Mouse (Mus musculus): ENCODE data around the gene Pigh.

The Pigh gene

GRCm38 (mm10) chr12:79072576-79072975 is 16.9 kb downstream of the Pigh start:
- CTCF ChIA-PET, result interaction anchor here in 2 of 4 experiments (0.6 to 2.9 kb wide), 2 partner anchors 153 to 280 kb away, joined by 5 to 8 read pairs; no protein-coding TSS in a partner anchor
- POLR2A ChIA-PET, result interaction anchor here in 2 of 4 experiments (1.6 to 3.8 kb wide), 4 partner anchors 7 to 43 kb away, joined by 5 to 19 read pairs (median 11); partner anchors contain the start of gene Plekhh1 (in 1 of the 2)

- CTCF ChIA-PET, result interaction anchor here in 3 of 4 experiments (0.5 to 2.9 kb wide), 5 partner anchors 26 to 152 kb away, joined by 3 to 8 read pairs (median 7); no protein-coding TSS in a partner anchor
These were observed 18.6 kb downstream of the Pigh start for GRCm38 (mm10) chr12:79070736-79071333.

GRCm38 (mm10) chr12:79069916-79070315 is 19.5 kb downstream of the Pigh start:
- CTCF ChIA-PET, result interaction anchor here in 2 of 4 experiments (0.8 to 2.9 kb wide), 3 partner anchors 47 to 151 kb away, joined by 4 to 8 read pairs (median 7); no protein-coding TSS in a partner anchor
- POLR2A ChIA-PET, result interaction anchor here (0.6 to 2.8 kb wide), 14 partner anchors 9 to 1155 kb away, joined by 3 to 19 read pairs (median 4); partner anchors contain the start of gene Plekhh1 (in 2 of the 4)

More at GRCm38 (mm10) chr12:79070736-79071333, 18.6 kb downstream of the Pigh start:
- POLR2A ChIA-PET, result interaction anchor here (0.6 to 2.8 kb wide), 20 partner anchors 8 to 223 kb away, joined by 3 to 19 read pairs (median 4); partner anchors contain the start of genes Plekhh1 (in 2 of the 4) and Pigh (in 1 of the 4)

- ChIA-PET CTCF (interaction anchor here in 2 of 4 experiments (0.8 to 1.9 kb wide), 2 partner anchors 46 to 150 kb away, joined by 4 to 7 read pairs; no protein-coding TSS in a partner anchor), POLR2A (interaction anchor here in 1 of 4 experiments (0.6 to 1.5 kb wide), 6 partner anchors 12 to 944 kb away, joined by 3 to 8 read pairs (median 4); no protein-coding TSS in a partner anchor)
These were observed 20.3 kb downstream of the Pigh start for GRCm38 (mm10) chr12:79069187-79069608.

GRCm38 (mm10) chr12:79068306-79068705 is 21.1 kb downstream of the Pigh start:
- ChIA-PET CTCF (interaction anchor here in 2 of 4 experiments (0.5 to 2.4 kb wide), 3 partner anchors 29 to 156 kb away, joined by 3 to 9 read pairs (median 8); no protein-coding TSS in a partner anchor), POLR2A (interaction anchor here in 3 of 4 experiments (1.0 to 1.5 kb wide), 6 partner anchors 7 to 33 kb away, joined by 3 to 8 read pairs (median 4); no protein-coding TSS in a partner anchor)

- ChIA-PET POLR2A (interaction anchor here in 3 of 4 experiments (1.0 to 1.5 kb wide), 3 partner anchors 8 to 26 kb away, joined by 3 to 5 read pairs (median 5); no protein-coding TSS in a partner anchor), CTCF (interaction anchor here in 1 of 4 experiments (2.4 kb wide), 1 partner anchor 148 kb away, joined by 8 read pairs; no protein-coding TSS in a partner anchor)
These were observed 21.9 kb downstream of the Pigh start for GRCm38 (mm10) chr12:79067526-79067925.

- CTCF ChIA-PET, result interaction anchor here in 1 of 4 experiments (0.8 to 2.4 kb wide), 2 partner anchors 147 to 148 kb away, joined by 3 to 8 read pairs; no protein-coding TSS in a partner anchor
- POLR2A ChIA-PET, result interaction anchor here in 2 of 4 experiments (0.8 to 1.4 kb wide), 2 partner anchors 14 to 24 kb away, joined by 3 to 5 read pairs; no protein-coding TSS in a partner anchor
These were observed 23.0 kb downstream of the Pigh start for GRCm38 (mm10) chr12:79066431-79066830.

GRCm38 (mm10) chr12:79064451-79064850 is 25.0 kb downstream of the Pigh start:
- CTCF ChIA-PET, result interaction anchor here in 1 of 4 experiments (5.1 kb wide), 1 partner anchor 146 kb away, joined by 16 read pairs; no protein-coding TSS in a partner anchor
- POLR2A ChIA-PET, result interaction anchor here in 1 of 4 experiments (0.8 to 2.2 kb wide), 3 partner anchors 9 to 147 kb away, joined by 3 to 8 read pairs (median 3); no protein-coding TSS in a partner anchor

GRCm38 (mm10) chr12:79060766-79061652 is 28.4 kb downstream of the Pigh start:
- POLR2A ChIA-PET, result interaction anchor here in 3 of 4 experiments (0.6 to 3.5 kb wide), 20 partner anchors 8 to 934 kb away, joined by 3 to 19 read pairs (median 3); partner anchors contain the start of genes Plekhh1 (in 2 of the 3), Atp6v1d (in 1 of the 3) and Eif2s1 (in 1 of the 3)
- CTCF ChIA-PET, result interaction anchor here in 3 of 4 experiments (0.9 to 5.1 kb wide), 5 partner anchors 32 to 142 kb away, joined by 3 to 16 read pairs (median 5); no protein-coding TSS in a partner anchor

- POLR2A ChIA-PET, result interaction anchor here in 3 of 4 experiments (0.7 to 3.5 kb wide), 14 partner anchors 8 to 199 kb away, joined by 3 to 19 read pairs (median 3); partner anchors contain the start of genes Atp6v1d (in 1 of the 3), Eif2s1 (in 1 of the 3) and Plekhh1 (in 1 of the 3)
- CTCF ChIA-PET, result interaction anchor here in 3 of 4 experiments (0.9 to 5.1 kb wide), 4 partner anchors 33 to 141 kb away, joined by 3 to 16 read pairs (median 4); no protein-coding TSS in a partner anchor
These were observed 29.3 kb downstream of the Pigh start for GRCm38 (mm10) chr12:79060134-79060533.

GRCm38 (mm10) chr12:79059573-79059972 is 29.9 kb downstream of the Pigh start:
- ChIA-PET POLR2A (interaction anchor here in 3 of 4 experiments (1.3 to 3.5 kb wide), 5 partner anchors 11 to 46 kb away, joined by 3 to 19 read pairs (median 5); no protein-coding TSS in a partner anchor), CTCF (interaction anchor here in 2 of 4 experiments (1.2 to 1.5 kb wide), 2 partner anchors 140 to 141 kb away, joined by 3 to 5 read pairs; no protein-coding TSS in a partner anchor)

- POLR2A ChIA-PET, result interaction anchor here in 2 of 4 experiments (0.9 to 2.0 kb wide), 5 partner anchors 9 to 34 kb away, joined by 3 to 5 read pairs (median 4); partner anchors contain the start of genes Pigh (in 1 of the 2) and Plekhh1 (in 1 of the 2)
- CTCF ChIA-PET, result interaction anchor here in 1 of 4 experiments (0.7 to 1.8 kb wide), 2 partner anchors 136 kb away, joined by 3 to 6 read pairs; no protein-coding TSS in a partner anchor
These were observed 34.2 kb downstream of the Pigh start for GRCm38 (mm10) chr12:79055276-79055675.

- POLR2A ChIA-PET, result interaction anchor here in 2 of 4 experiments (1.0 to 1.9 kb wide), 6 partner anchors 8 to 245 kb away, joined by 3 to 6 read pairs (median 4); partner anchors contain the start of gene Rad51b (in 1 of the 2)
- CTCF ChIA-PET, result interaction anchor here in 1 of 4 experiments (0.6 kb wide), 1 partner anchor 1220 kb away, joined by 3 read pairs; no protein-coding TSS in a partner anchor
These were observed 37.4 kb downstream of the Pigh start for GRCm38 (mm10) chr12:79052073-79052472.

- ChIA-PET CTCF (interaction anchor here in 2 of 4 experiments (0.7 to 1.5 kb wide), 3 partner anchors 28 to 132 kb away, joined by 3 read pairs; no protein-coding TSS in a partner anchor), POLR2A (interaction anchor here in 3 of 4 experiments (0.9 to 2.3 kb wide), 5 partner anchors 10 to 246 kb away, joined by 3 to 9 read pairs (median 5); partner anchors contain the start of genes Plekhh1 (in 1 of the 3) and Rad51b (in 1 of the 3))
These were observed 38.8 kb downstream of the Pigh start for GRCm38 (mm10) chr12:79050545-79051212.

- ChIA-PET POLR2A (interaction anchor here in 3 of 4 experiments (1.3 to 2.3 kb wide), 6 partner anchors 9 to 40 kb away, joined by 3 to 9 read pairs (median 6); partner anchors contain the start of genes Pigh (in 1 of the 3) and Plekhh1 (in 1 of the 3)), CTCF (interaction anchor here in 2 of 4 experiments (0.7 to 1.5 kb wide), 3 partner anchors 27 to 131 kb away, joined by 3 read pairs; no protein-coding TSS in a partner anchor)
These were observed 39.6 kb downstream of the Pigh start for GRCm38 (mm10) chr12:79049807-79050206.

GRCm38 (mm10) chr12:79048898-79049297 is 40.6 kb downstream of the Pigh start:
- POLR2A ChIA-PET, result interaction anchor here in 3 of 4 experiments (1.3 to 2.3 kb wide), 6 partner anchors 8 to 41 kb away, joined by 3 to 9 read pairs (median 6); partner anchors contain the start of genes Pigh (in 1 of the 3) and Plekhh1 (in 1 of the 3)
- CTCF ChIA-PET, result no interaction called here
